Mouse (Mus musculus): ENCODE results near the gene Ogfod2.

Gene Ogfod2

GRCm38 (mm10) chr5:124155943-124156342, 43.8 kb downstream of the Ogfod2 start:
- WGBS, result 57% methylated on average over 5 of the region's 5 CpGs

GRCm38 (mm10) chr5:124158305-124158704, 46.2 kb downstream of the Ogfod2 start:
- WGBS, result 70% methylated on average over 4 of the region's 4 CpGs

- WGBS, result 44% methylated on average over 7 of the region's 7 CpGs
These were observed 47.4 kb downstream of the Ogfod2 start for GRCm38 (mm10) chr5:124159453-124159852.

GRCm38 (mm10) chr5:124161831-124162230, 49.7 kb downstream of the Ogfod2 start:
- WGBS, result 53% methylated on average over 10 of the region's 10 CpGs

- WGBS, result 47% methylated on average over 5 of the region's 5 CpGs
These were observed 50.5 kb downstream of the Ogfod2 start for GRCm38 (mm10) chr5:124162577-124162976.

- 55% methylated on average over 11 of the region's 11 CpGs for WGBS
These were observed 51.3 kb downstream of the Ogfod2 start for GRCm38 (mm10) chr5:124163445-124163844.

Measured in cerebral cortex, adult 2 months (tissue).